Mouse (Mus musculus) lung, embryonic 16.5 days (tissue): ENCODE data around the gene Snx30. TPM values are rescaled to one million over a fixed set of nuclear protein-coding genes. Genes with fewer than 3 reads are reported as not detected.
A peak's percentile ranks its signal among the peaks of the same experiment; 100 is the strongest.

ENCODE experiments used
- ATAC-seq: fragments of 200-750 bp; cut with Nextera tagmentation; 2 replicates; pipeline ENCODE4 v1.8.0; 2017; ENCODE audit warnings: low read depth, mild to moderate bottlenecking, moderate library complexity
- H3K27ac ChIP-seq: fragments of 300-500 bp; sonication (generic); 2 replicates; pipeline ENCODE4 v1.5.1; 2014; ENCODE audit warnings: mild to moderate bottlenecking, control low read depth, low read length
- H3K27me3 ChIP-seq: fragments of 300-500 bp; sonication (generic); 2 replicates; pipeline ENCODE4 v1.6.1; 2014; ENCODE audit warnings: low read depth, low read length, mixed read lengths; ENCODE audit not compliant: control insufficient read depth, insufficient read depth
- H3K36me3 ChIP-seq: fragments of 300-500 bp; sonication (generic); 2 replicates; pipeline ENCODE4 v1.6.1; 2014; ENCODE audit warnings: low read length; ENCODE audit not compliant: control insufficient read depth, insufficient read depth
- H3K4me1 ChIP-seq: fragments of 300-500 bp; sonication (generic); replicated peaks from 2 replicates; pipeline ENCODE4 v1.6.1; 2014; ENCODE audit warnings: low read length, mixed read lengths; ENCODE audit not compliant: control insufficient read depth, insufficient read depth
- H3K4me2 ChIP-seq: fragments of 300-500 bp; sonication (generic); 2 replicates; pipeline ENCODE4 v1.6.1; 2014; ENCODE audit warnings: low read depth, low read length, control low read depth
- H3K4me3 ChIP-seq: fragments of 300-500 bp; sonication (generic); 2 replicates; pipeline ENCODE4 v1.5.1; 2014; ENCODE audit warnings: mild to moderate bottlenecking, low read length, control low read depth
- H3K9ac ChIP-seq: fragments of 300-500 bp; sonication (generic); 2 replicates; pipeline ENCODE4 v1.6.1; 2014; ENCODE audit warnings: low read length, control low read depth
- H3K9me3 ChIP-seq: fragments of 300-500 bp; sonication (generic); 2 replicates; pipeline ENCODE4 v1.6.1; 2016; ENCODE audit warnings: low read length; ENCODE audit not compliant: control insufficient read depth
- WGBS: fragments of 180-500 bp; shearing (Covaris S2); extraction: QIAGEN DNeasy Blood & Tissue Kit; methylation state at CpG from one replicate; pipeline ENCODE4 v1.1.7; 2014; 5-methylcytosine and 5-hydroxymethylcytosine counted together
- polyA plus RNA-seq: library from polyadenylated mRNA; unstranded; fragments of >200 nt; fragmentation: Nextera tagmentation; extraction: Ambion mirVana; gene quantifications from 2 replicates; pipeline ENCODE4 v1.2.1, GENCODE M21; 2015

The Snx30 gene
- polyA plus RNA-seq, 1 experiment from 2014 or later, result 6.9 TPM

- Histone ChIP-seq H3K27ac (peak overlapping the region; percentile 59; the same call in 1 of the 2 replicates), H3K4me1 (peaks cover 5% of the 10 kb centered on the region; the same call in 1 of the 2 replicates), H3K27me3 (no peaks in the 10 kb centered on the region), H3K4me3 (no peak overlapping the region), H3K9me3 (no peaks in the 10 kb centered on the region), H3K4me2 (no peak overlapping the region), H3K9ac (no peak overlapping the region; the same call in 1 of the 2 replicates), H3K36me3 (peaks cover 9% of the 10 kb centered on the region; the same call in 1 of the 2 replicates)
- 63% methylated on average over 12 of the region's 12 CpGs for WGBS
- ATAC-seq, result 0 out of 2 replicates have a peak, but pooled peaks have one; percentile 46
These were observed 92.3 kb downstream of the Snx30 start for GRCm38 (mm10) chr4:59897814-59898520.

- peaks cover 9% of the 10 kb centered on the region; the same call in 1 of the 2 replicates for H3K36me3 ChIP-seq
These were observed 92.9 kb downstream of the Snx30 start for GRCm38 (mm10) chr4:59898521-59898919.

DNA sequence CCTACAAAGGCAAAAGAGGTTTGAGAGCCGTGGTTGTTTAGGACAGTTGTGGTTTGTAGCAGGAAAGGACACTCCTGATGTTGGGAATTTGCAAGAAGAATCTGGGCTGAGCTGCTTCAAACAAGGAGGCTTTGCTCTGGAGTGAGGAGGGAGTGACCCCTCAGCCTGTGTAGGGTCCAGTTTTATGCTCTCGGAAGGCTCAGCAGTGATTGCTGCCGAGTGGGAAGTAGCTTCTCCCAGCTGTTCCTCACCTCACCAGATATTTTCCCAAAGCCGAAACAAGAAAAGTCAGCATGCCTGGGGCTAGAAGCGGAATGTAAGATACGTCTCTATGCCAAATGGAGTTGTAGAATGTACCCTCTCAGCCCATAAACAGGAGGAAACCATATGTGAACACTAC is 96.2 kb downstream of the Snx30 start:
- H3K36me3 ChIP-seq, result 0 out of 2 replicates have a peak, but pooled peaks cover 4% of the 10 kb centered on the region
- no peaks in the 10 kb centered on the region for H3K27me3 ChIP-seq
- no peak overlapping the region for H3K4me2 ChIP-seq
- H3K9me3 ChIP-seq, result no peaks in the 10 kb centered on the region
- peaks cover 5% of the 10 kb centered on the region; the same call in 1 of the 2 replicates for H3K4me1 ChIP-seq
- no peak overlapping the region for H3K9ac ChIP-seq
- no peak overlapping the region; the same call in 1 of the 2 replicates for H3K27ac ChIP-seq
- peak; percentile 62 for ATAC-seq
- H3K4me3 ChIP-seq, result no peak overlapping the region
- 61% methylated on average over 6 of the region's 6 CpGs for WGBS

More at GRCm38 (mm10) chr4:59898521-59898919, 92.9 kb downstream of the Snx30 start:
- no peak for ATAC-seq
- no peak overlapping the region for H3K9ac ChIP-seq
- H3K9me3 ChIP-seq, result no peaks in the 10 kb centered on the region
- H3K27ac ChIP-seq, result no peak overlapping the region
- peaks cover 5% of the 10 kb centered on the region; the same call in 1 of the 2 replicates for H3K4me1 ChIP-seq
- H3K4me2 ChIP-seq, result no peak overlapping the region
- 61% methylated on average over 9 of the region's 9 CpGs for WGBS
- no peak overlapping the region for H3K4me3 ChIP-seq
- H3K27me3 ChIP-seq, result no peaks in the 10 kb centered on the region

GRCm38 (mm10) chr4:59902547-59902946 is 96.9 kb downstream of the Snx30 start:
- no peak overlapping the region for H3K4me3 ChIP-seq
- no peak overlapping the region for H3K27ac ChIP-seq
- H3K27me3 ChIP-seq, result no peaks in the 10 kb centered on the region
- WGBS, result 65% methylated on average over 6 of the region's 6 CpGs
- no peak overlapping the region for H3K4me2 ChIP-seq
- H3K4me1 ChIP-seq, result peaks cover 5% of the 10 kb centered on the region; the same call in 1 of the 2 replicates
- H3K9me3 ChIP-seq, result no peaks in the 10 kb centered on the region
- no peak overlapping the region for H3K9ac ChIP-seq
- H3K36me3 ChIP-seq, result 0 out of 2 replicates have a peak, but pooled peaks cover 4% of the 10 kb centered on the region
- ATAC-seq, result no peak; the same call in 1 of the 2 replicates

DNA sequence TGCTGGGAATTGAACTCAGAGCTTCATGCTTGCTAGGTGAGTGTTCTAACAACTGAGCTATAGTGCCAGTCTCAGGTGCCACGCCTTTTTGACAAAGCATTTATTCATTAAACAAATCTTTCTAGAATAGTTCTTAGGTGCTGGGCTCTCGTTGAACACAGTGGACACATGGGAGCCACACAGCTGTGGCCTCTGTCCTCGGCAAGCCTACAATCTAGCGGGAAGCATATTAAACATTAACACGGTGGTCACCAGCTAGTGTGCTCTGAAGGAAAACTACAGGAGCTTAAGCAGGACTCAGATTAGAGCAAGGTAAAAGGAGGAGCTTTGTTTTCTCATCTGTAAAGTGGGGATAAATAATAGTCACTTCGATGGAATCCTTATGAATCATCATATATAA is 101.5 kb downstream of the Snx30 start:
- Histone ChIP-seq H3K4me1 (no peaks in the 10 kb centered on the region), H3K27ac (no peak overlapping the region), H3K9ac (no peak overlapping the region), H3K4me3 (no peak overlapping the region), H3K4me2 (no peak overlapping the region), H3K27me3 (no peaks in the 10 kb centered on the region), H3K9me3 (no peaks in the 10 kb centered on the region), H3K36me3 (no peaks in the 10 kb centered on the region)
- ATAC-seq, result no peak
- WGBS, result 65% methylated on average over 6 of the region's 6 CpGs

- H3K4me2 ChIP-seq, result no peak overlapping the region
- H3K4me1 ChIP-seq, result no peaks in the 10 kb centered on the region
- no peaks in the 10 kb centered on the region for H3K27me3 ChIP-seq
- no peaks in the 10 kb centered on the region for H3K36me3 ChIP-seq
- no peak overlapping the region for H3K4me3 ChIP-seq
- H3K27ac ChIP-seq, result no peak overlapping the region
- no peak overlapping the region for H3K9ac ChIP-seq
- H3K9me3 ChIP-seq, result no peaks in the 10 kb centered on the region
- ATAC-seq, result no peak
- WGBS, result 49% methylated on average over 10 of the region's 10 CpGs
These were observed 102.1 kb downstream of the Snx30 start for GRCm38 (mm10) chr4:59907657-59908230.

GRCm38 (mm10) chr4:59908785-59909184 is 103.1 kb downstream of the Snx30 start:
- Histone ChIP-seq H3K4me2 (no peak overlapping the region), H3K9ac (no peak overlapping the region), H3K4me1 (no peaks in the 10 kb centered on the region), H3K9me3 (no peaks in the 10 kb centered on the region), H3K27me3 (no peaks in the 10 kb centered on the region), H3K4me3 (no peak overlapping the region), H3K27ac (no peak overlapping the region), H3K36me3 (no peaks in the 10 kb centered on the region)
- WGBS, result 88% methylated on average over 2 of the region's 2 CpGs
- no peak for ATAC-seq

DNA sequence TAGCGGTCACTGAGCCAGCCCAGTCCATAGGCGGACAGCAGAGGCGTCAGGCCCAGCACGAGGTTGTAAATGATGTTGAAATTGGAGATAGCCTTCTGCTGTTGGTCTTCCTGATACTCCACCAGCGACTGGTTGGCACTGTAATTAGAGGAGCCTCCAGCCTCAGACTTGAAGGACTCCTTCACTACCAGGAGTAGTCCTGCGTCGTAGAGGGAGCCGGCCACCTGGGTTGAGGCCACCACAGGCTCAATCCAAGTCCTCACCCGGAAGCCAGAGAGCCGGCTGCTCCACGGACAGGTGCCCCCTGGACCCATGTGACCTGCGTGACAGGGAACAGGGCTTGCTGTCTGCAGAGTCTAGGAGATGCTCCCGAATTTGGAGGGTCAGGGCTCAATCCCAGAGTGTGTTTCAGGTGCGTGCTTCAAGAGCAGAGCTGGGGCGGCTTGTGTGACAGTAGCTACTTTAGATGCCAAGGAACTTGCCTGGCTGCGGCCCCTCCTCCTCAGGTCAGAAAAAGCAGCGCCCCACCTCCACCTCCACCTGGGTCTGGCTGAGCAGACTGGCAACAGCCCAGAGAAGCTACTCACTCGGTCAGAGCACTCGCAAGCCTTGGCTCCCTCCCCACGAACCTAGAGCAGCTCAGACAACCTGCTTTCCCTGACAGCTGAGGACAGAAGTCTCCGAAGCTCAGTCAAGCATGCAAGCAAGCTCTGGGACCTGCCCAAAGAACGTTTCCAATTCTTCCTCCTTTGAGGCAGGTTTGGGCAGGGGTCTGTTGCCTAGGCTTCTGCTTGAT is 109.2 kb downstream of the Snx30 start, which contains the start of gene Slc46a2:
TSS of gene Slc46a2 (minus strand) at position 449 of the 796 bp plus-strand sequence.
- WGBS, result 14% methylated on average over 22 of the region's 22 CpGs
- Histone ChIP-seq H3K9ac (no peak within 1 kb of the TSS), H3K4me1 (no peaks in the 10 kb centered on the region), H3K36me3 (no peaks in the 10 kb centered on the region), H3K4me2 (peak within 1 kb of the TSS; percentile 33), H3K27me3 (no peaks in the 10 kb centered on the region), H3K27ac (no peak within 1 kb of the TSS), H3K9me3 (no peaks in the 10 kb centered on the region), H3K4me3 (peak within 1 kb of the TSS; percentile 17; the same call in 1 of the 2 replicates)
- ATAC-seq, result peak; percentile 70

DNA sequence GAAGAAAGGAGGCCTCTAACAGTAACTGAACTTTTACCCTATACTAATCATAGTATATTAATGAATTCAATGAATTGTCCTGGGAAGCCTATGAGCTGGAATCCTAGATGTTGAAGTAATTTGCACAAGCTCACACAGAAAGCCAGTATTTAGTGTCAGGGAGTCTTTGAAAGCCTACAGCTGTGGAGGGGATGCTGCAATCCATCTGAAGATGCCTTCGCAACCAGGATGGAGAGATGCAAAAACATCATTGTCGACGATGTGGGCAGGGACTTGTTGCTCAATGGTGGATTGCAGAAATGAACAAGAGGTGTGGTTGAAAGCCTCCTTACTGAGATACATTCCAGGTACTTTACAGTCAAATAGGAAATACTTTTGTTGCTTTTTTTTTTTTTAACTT is 112.3 kb downstream of the Snx30 start:
- no peaks in the 10 kb centered on the region for H3K27me3 ChIP-seq
- no peak overlapping the region for H3K27ac ChIP-seq
- H3K9me3 ChIP-seq, result no peaks in the 10 kb centered on the region
- H3K9ac ChIP-seq, result no peak overlapping the region
- H3K4me3 ChIP-seq, result no peak overlapping the region
- no peaks in the 10 kb centered on the region for H3K4me1 ChIP-seq
- no peaks in the 10 kb centered on the region for H3K36me3 ChIP-seq
- H3K4me2 ChIP-seq, result no peak overlapping the region
- WGBS, result 84% methylated on average over 3 of the region's 3 CpGs
- ATAC-seq, result no peak
